Mouse (Mus musculus) embryonic facial prominence, embryonic 14.5 days (tissue): Measurements from ENCODE around the gene Helq. TPM values are rescaled to one million over a fixed set of nuclear protein-coding genes. Genes with fewer than 3 reads are reported as not detected.

Experiments used
- ATAC-seq: fragments of 200-750 bp; cut with Nextera tagmentation; 2 replicates; pipeline ENCODE4 v1.8.0; 2017; ENCODE audit warnings: low read depth, moderate number of reproducible peaks, moderate TSS enrichment
- DNase-seq: peaks from one replicate; pipeline ENCODE4 v3.0.0-alpha.2; 2015; ENCODE audit warnings: low spot score
- H3K27ac ChIP-seq: fragments of 300-500 bp; sonication (generic); replicated peaks from 2 replicates; pipeline ENCODE4 v1.5.1; 2014; ENCODE audit warnings: low read depth, mild to moderate bottlenecking, low read length, moderate library complexity
- H3K27me3 ChIP-seq: fragments of 300-500 bp; sonication (generic); replicated peaks from 2 replicates; pipeline ENCODE4 v1.6.1; 2014; ENCODE audit warnings: low read length; ENCODE audit not compliant: control insufficient read depth, insufficient read depth
- H3K36me3 ChIP-seq: fragments of 300-500 bp; sonication (generic); 2 replicates; pipeline ENCODE4 v1.6.1; 2014; ENCODE audit warnings: low read length, mixed read lengths; ENCODE audit not compliant: control insufficient read depth, insufficient read depth
- H3K4me1 ChIP-seq: fragments of 300-500 bp; sonication (generic); 2 replicates; pipeline ENCODE4 v1.6.1; 2014; ENCODE audit warnings: antibody characterized with exemption, low read length; ENCODE audit not compliant: control insufficient read depth, insufficient read depth
- H3K4me2 ChIP-seq: fragments of 300-500 bp; sonication (generic); 2 replicates; pipeline ENCODE4 v1.6.1; 2014; ENCODE audit warnings: low read depth, mild to moderate bottlenecking, low read length, moderate library complexity, mixed read lengths
- H3K4me3 ChIP-seq: fragments of 300-500 bp; sonication (generic); 2 replicates; pipeline ENCODE4 v1.5.1; 2014; ENCODE audit warnings: low read depth, mild to moderate bottlenecking, low read length
- H3K9ac ChIP-seq: fragments of 300-500 bp; sonication (generic); 2 replicates; pipeline ENCODE4 v1.6.1; 2014; ENCODE audit warnings: low read depth, mild to moderate bottlenecking, low read length, moderate library complexity, mixed read lengths
- H3K9me3 ChIP-seq: fragments of 300-500 bp; sonication (generic); 2 replicates; pipeline ENCODE4 v1.6.1; 2016; ENCODE audit warnings: low read length; ENCODE audit not compliant: control insufficient read depth
- WGBS: fragments of 180-500 bp; shearing (Covaris S2); extraction: QIAGEN DNeasy Blood & Tissue Kit; methylation state at CpG from one replicate; pipeline ENCODE4 v1.1.7; 2014; 5-methylcytosine and 5-hydroxymethylcytosine counted together
- polyA plus RNA-seq: library from polyadenylated mRNA; unstranded; fragments of >200 nt; fragmentation: Nextera tagmentation; extraction: Ambion mirVana; gene quantifications from 2 replicates; pipeline ENCODE4 v1.2.1, GENCODE M21; 2014

Gene Helq
- 9.6 and 15.4 TPM in 2 replicates for polyA plus RNA-seq

GRCm38 (mm10) chr5:100798165-100798860 lies at the start of gene Helq, which contains the start of gene Mrps18c:
Gene Helq, minus strand, starts transcription at chr5:100798598.
Gene Mrps18c, plus strand, starts transcription at chr5:100798627.
- Histone ChIP-seq H3K27me3 (no peaks in the 10 kb centered on the region), H3K4me3 (peak within 1 kb of the TSS; percentile 88), H3K27ac (no peak within 1 kb of the TSS), H3K4me2 (peak within 1 kb of the TSS; percentile 90), H3K4me1 (peaks cover 12% of the 10 kb centered on the region; the same call in 1 of the 2 replicates), H3K9me3 (no peaks in the 10 kb centered on the region), H3K36me3 (peaks cover 42% of the 10 kb centered on the region), H3K9ac (peak within 1 kb of the TSS; percentile 79)
- WGBS = under 1% methylated on average over 43 of the region's 67 CpGs
- ATAC-seq = peak; percentile 98
- peak; percentile 96 for DNase-seq

DNA sequence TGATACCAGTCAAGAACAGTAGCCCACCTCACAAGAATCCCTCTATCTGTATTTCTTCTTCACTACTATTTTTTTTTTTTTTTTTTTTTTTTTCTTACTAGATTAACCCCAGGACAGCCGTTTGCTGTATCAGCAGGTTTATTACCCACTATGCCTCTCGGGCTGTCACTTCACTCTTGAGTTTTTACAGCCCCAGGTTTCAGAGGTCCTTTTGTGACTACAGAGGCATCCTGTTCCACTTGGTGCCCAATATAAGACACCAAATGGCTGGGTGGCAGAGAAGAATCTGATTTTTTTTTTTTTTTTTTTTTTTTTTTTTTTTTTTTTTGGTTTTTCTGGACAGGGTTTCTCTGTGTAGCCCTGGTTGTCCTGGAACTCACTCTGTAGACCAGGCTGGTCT lies 48.7 kb upstream of the Helq start:
- Histone ChIP-seq H3K36me3 (no peaks in the 10 kb centered on the region), H3K9me3 (peaks cover 4% of the 10 kb centered on the region; the same call in 1 of the 2 replicates), H3K9ac (no peak overlapping the region), H3K27ac (no peak overlapping the region), H3K27me3 (peaks cover 47% of the 10 kb centered on the region), H3K4me2 (peak overlapping the region; percentile 95), H3K4me1 (peaks cover 4% of the 10 kb centered on the region; the same call in 1 of the 2 replicates), H3K4me3 (peak overlapping the region; percentile 59)
- no peak for DNase-seq
- no peak for ATAC-seq
- WGBS = 5% methylated on average over 2 of the region's 2 CpGs

- DNase-seq (peak; percentile 26), ATAC-seq (peak; percentile 44; the same call in 1 of the 2 replicates)
- H3K4me1 ChIP-seq = peaks cover 4% of the 10 kb centered on the region; the same call in 1 of the 2 replicates
- H3K27me3 ChIP-seq = peaks cover 47% of the 10 kb centered on the region
- peak overlapping the region; percentile 68 for H3K9ac ChIP-seq
- H3K9me3 ChIP-seq = peaks cover 9% of the 10 kb centered on the region; the same call in 1 of the 2 replicates
- H3K36me3 ChIP-seq = no peaks in the 10 kb centered on the region
- WGBS = 1% methylated on average over 22 of the region's 22 CpGs
- H3K27ac ChIP-seq = no peak overlapping the region
- peak overlapping the region; percentile 95 for H3K4me2 ChIP-seq
- peak overlapping the region; percentile 59 for H3K4me3 ChIP-seq
Observed at GRCm38 (mm10) chr5:100846599-100846920, 48.2 kb upstream of the Helq start.

DNA sequence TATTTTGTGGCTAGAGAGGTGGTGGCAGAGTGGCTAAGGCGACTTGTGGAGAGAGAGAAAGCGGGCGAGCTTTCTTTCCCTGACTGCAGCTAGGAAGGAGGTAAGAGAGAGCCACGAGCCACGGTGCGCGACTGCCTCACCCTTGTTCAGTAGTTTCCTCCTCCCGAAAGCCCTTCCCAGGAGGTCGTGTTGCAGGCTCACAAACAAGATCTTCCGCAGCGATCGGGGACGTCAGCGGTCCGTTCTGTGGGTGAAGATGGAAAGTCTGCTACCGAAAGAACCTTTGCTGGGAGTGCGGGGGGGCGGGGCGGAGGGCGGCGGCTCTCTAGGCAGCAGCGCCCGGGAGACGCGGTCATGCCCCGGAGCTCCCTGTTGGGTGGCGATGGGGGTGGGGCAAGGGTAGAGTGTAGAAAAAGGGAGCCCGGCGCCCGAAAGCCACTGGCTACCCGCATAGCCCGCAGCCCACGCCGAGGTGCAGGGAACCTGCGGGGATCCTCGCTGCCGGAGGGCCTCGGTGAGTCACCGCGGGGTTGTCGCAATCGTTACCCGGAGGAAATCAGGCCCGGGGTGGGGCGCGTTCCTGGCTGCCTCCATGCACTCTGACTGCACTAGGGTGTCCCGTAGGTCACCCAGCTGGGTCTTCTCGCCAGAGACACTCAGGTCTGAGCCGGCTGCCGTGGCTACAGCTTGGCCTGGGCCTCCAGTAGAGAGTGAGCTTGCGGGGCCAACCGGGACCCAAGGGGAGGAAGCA lies 47.6 kb upstream of the Helq start:
- DNase-seq (peak; percentile 55), ATAC-seq (peak; percentile 62)
- no peak overlapping the region for H3K27ac ChIP-seq
- under 1% methylated on average over 35 of the region's 52 CpGs for WGBS
- H3K36me3 ChIP-seq = no peaks in the 10 kb centered on the region
- H3K9ac ChIP-seq = peak overlapping the region; percentile 68
- peaks cover 4% of the 10 kb centered on the region; the same call in 1 of the 2 replicates for H3K4me1 ChIP-seq
- peaks cover 47% of the 10 kb centered on the region for H3K27me3 ChIP-seq
- H3K4me2 ChIP-seq = peak overlapping the region; percentile 95
- H3K9me3 ChIP-seq = peaks cover 11% of the 10 kb centered on the region; the same call in 1 of the 2 replicates
- peak overlapping the region; percentile 59 for H3K4me3 ChIP-seq

- H3K27me3 ChIP-seq = peaks cover 47% of the 10 kb centered on the region
- 0% methylated on average over 16 of the region's 16 CpGs for WGBS
- peak within 1 kb of the TSS; percentile 68 for H3K9ac ChIP-seq
- DNase-seq = no peak
- H3K36me3 ChIP-seq = no peaks in the 10 kb centered on the region
- no peak within 1 kb of the TSS for H3K27ac ChIP-seq
- H3K4me1 ChIP-seq = peaks cover 4% of the 10 kb centered on the region; the same call in 1 of the 2 replicates
- peak within 1 kb of the TSS; percentile 59 for H3K4me3 ChIP-seq
- H3K9me3 ChIP-seq = peaks cover 11% of the 10 kb centered on the region; the same call in 1 of the 2 replicates
- ATAC-seq = 0 out of 2 replicates have a peak, but pooled peaks have one; percentile 32
- peak within 1 kb of the TSS; percentile 95 for H3K4me2 ChIP-seq
Observed at GRCm38 (mm10) chr5:100845485-100845847, 47.1 kb upstream of the Helq start, which contains the start of gene Gpat3. Gene Gpat3, plus strand, starts transcription at chr5:100845713.

GRCm38 (mm10) chr5:100844485-100844884 lies 46.1 kb upstream of the Helq start:
- Histone ChIP-seq H3K9ac (no peak overlapping the region), H3K36me3 (no peaks in the 10 kb centered on the region), H3K9me3 (peaks cover 11% of the 10 kb centered on the region; the same call in 1 of the 2 replicates), H3K4me3 (no peak overlapping the region), H3K4me2 (peak overlapping the region; percentile 95; the same call in 1 of the 2 replicates), H3K27ac (no peak overlapping the region), H3K4me1 (peaks cover 4% of the 10 kb centered on the region; the same call in 1 of the 2 replicates), H3K27me3 (peaks cover 47% of the 10 kb centered on the region)
- DNase-seq (no peak), ATAC-seq (no peak)
- WGBS = 42% methylated on average over 3 of the region's 3 CpGs

DNA sequence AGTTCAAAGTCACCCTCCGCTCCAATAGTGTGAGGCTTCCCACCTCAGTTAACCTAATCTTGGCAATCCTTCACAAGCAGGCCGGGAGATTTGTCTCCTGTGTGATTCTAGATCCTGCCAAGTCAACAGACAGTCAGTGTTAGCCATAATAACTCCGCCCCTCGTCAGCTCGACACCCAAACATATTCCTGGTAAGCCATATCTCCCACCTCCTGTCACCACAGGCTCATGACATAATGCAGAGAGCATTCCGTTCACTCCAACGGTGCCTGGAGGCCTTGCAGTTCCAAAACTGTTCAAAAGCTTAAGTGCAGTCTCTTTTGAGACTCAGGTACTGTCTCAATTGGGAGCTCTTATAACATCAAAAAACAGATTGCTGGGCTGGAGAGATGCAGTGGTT lies 39.5 kb upstream of the Helq start:
- H3K4me3 ChIP-seq = no peak overlapping the region
- H3K9ac ChIP-seq = no peak overlapping the region
- peak; percentile 56 for DNase-seq
- H3K36me3 ChIP-seq = no peaks in the 10 kb centered on the region
- peaks cover 11% of the 10 kb centered on the region; the same call in 1 of the 2 replicates for H3K9me3 ChIP-seq
- 79% methylated on average over 7 of the region's 7 CpGs for WGBS
- H3K27ac ChIP-seq = no peak overlapping the region
- H3K4me2 ChIP-seq = no peak overlapping the region
- H3K27me3 ChIP-seq = no peaks in the 10 kb centered on the region
- H3K4me1 ChIP-seq = no peaks in the 10 kb centered on the region
- ATAC-seq = 0 out of 2 replicates have a peak, but pooled peaks have one; percentile 18

DNA sequence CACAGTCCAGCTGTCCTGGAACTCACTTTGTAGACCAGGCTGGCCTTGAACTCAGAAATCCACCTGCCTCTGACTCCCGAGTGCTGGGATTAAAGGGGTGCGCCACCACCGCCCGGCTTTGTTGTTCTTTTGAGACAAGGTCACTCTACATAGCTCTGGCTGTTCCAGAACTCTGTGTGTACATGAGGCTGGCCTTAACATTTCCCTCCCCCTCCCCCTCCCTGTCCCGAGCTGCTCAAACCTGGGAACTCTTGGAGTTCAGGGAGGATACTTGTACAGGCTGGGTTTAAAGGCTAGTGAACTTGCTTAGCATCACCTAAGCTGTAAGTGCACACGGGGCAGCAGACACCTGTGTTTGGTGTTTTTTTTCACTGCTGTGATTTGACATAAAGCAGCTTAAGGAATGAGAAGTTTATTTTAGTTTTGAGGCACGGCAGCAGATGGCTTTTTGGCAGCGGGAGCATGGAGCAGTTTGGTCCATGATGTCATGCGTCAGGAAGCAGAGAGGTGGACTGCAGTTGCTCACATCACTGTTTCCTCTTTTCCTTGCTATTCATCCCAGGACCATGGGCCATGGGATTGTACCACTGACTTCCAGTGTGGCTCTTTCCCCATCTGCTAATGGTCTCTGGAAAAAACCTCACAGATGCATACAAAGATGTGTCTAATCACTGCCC lies 37.6 kb upstream of the Helq start:
- Histone ChIP-seq H3K27ac (no peak overlapping the region; the same call in 1 of the 2 replicates), H3K27me3 (no peaks in the 10 kb centered on the region), H3K4me3 (no peak overlapping the region), H3K9ac (no peak overlapping the region), H3K4me2 (no peak overlapping the region), H3K9me3 (no peaks in the 10 kb centered on the region), H3K4me1 (no peaks in the 10 kb centered on the region), H3K36me3 (no peaks in the 10 kb centered on the region)
- 60% methylated on average over 9 of the region's 9 CpGs for WGBS
- ATAC-seq (peak; percentile 79; the same call in 1 of the 2 replicates), DNase-seq (peak; percentile 62)
